Mouse (Mus musculus) kidney, adult 8-10 months (tissue): ENCODE data around the gene Rnf130.
A peak's percentile ranks its signal among the peaks of the same experiment; 100 is the strongest.
"Not testable (repeated sequence)": the region's sequence is repeated elsewhere in the genome, so short reads cannot be mapped to it uniquely, and the experiment has no call there.

Source experiments
- DNase-seq, 2 experiments: peaks; one replicate each; pipeline ENCODE4 v3.0.0; 2022

Rnf130 gene

GRCm38 (mm10) chr11:50090982-50091675 lies 66.0 kb downstream of the Rnf130 start:
- DNase-seq: no peak

- no peak for DNase-seq
Measured at GRCm38 (mm10) chr11:50091681-50092080, 66.5 kb downstream of the Rnf130 start.

- no peak for DNase-seq
Measured at GRCm38 (mm10) chr11:50095661-50096060, 70.5 kb downstream of the Rnf130 start.

GRCm38 (mm10) chr11:50097091-50097490 lies 71.9 kb downstream of the Rnf130 start:
- no peak for DNase-seq

GRCm38 (mm10) chr11:50098961-50099481 lies 73.9 kb downstream of the Rnf130 start:
- no peak for DNase-seq

GRCm38 (mm10) chr11:50099692-50100091 lies 74.5 kb downstream of the Rnf130 start:
- DNase-seq: peak; percentile 10 to 17

GRCm38 (mm10) chr11:50100548-50101307 lies 75.6 kb downstream of the Rnf130 start:
- DNase-seq: no peak

- not testable (repeated sequence) for DNase-seq
Measured at GRCm38 (mm10) chr11:50101962-50102361, 76.8 kb downstream of the Rnf130 start.

- no peak for DNase-seq
Measured at GRCm38 (mm10) chr11:50104016-50104415, 78.9 kb downstream of the Rnf130 start.

GRCm38 (mm10) chr11:50105237-50105636 lies 80.1 kb downstream of the Rnf130 start:
- DNase-seq: no peak

- DNase-seq: no peak
Measured at GRCm38 (mm10) chr11:50106024-50106423, 80.9 kb downstream of the Rnf130 start.

- peak; percentile 34 to 47 for DNase-seq
Measured at GRCm38 (mm10) chr11:50108823-50109244, 83.7 kb downstream of the Rnf130 start.

GRCm38 (mm10) chr11:50114329-50114728 lies 89.2 kb downstream of the Rnf130 start:
- peak; percentile 65 to 85 for DNase-seq

- no peak for DNase-seq
Measured at GRCm38 (mm10) chr11:50122631-50123081, 97.5 kb downstream of the Rnf130 start.

- no peak for DNase-seq
Measured at GRCm38 (mm10) chr11:50127781-50128180, 102.6 kb downstream of the Rnf130 start.

GRCm38 (mm10) chr11:50130811-50131766 lies 105.9 kb downstream of the Rnf130 start, which contains the start of gene Tbc1d9b:
Gene Tbc1d9b, plus strand, starts transcription at chr11:50131396.
- peak; percentile 86 to 91 for DNase-seq

- DNase-seq: peak in 1 of 2 experiments; percentile 12
Measured at GRCm38 (mm10) chr11:50131801-50132201, 106.7 kb downstream of the Rnf130 start.

- DNase-seq: no peak
Measured at GRCm38 (mm10) chr11:50132265-50132664, 107.1 kb downstream of the Rnf130 start.

GRCm38 (mm10) chr11:50134136-50134859 lies 109.2 kb downstream of the Rnf130 start:
- DNase-seq: no peak

- peak in 1 of 2 experiments; percentile 37 for DNase-seq
Measured at GRCm38 (mm10) chr11:50138206-50138822, 113.2 kb downstream of the Rnf130 start.

- DNase-seq: peak; percentile 79 to 80
Measured at GRCm38 (mm10) chr11:50139571-50139970, 114.4 kb downstream of the Rnf130 start.
